Mouse (Mus musculus): ENCODE results near the gene Marveld3. TPM values are rescaled to one million over a fixed set of nuclear protein-coding genes. Genes with fewer than 3 reads are reported as not detected.

Marveld3 gene
- under 1 TPM in 1 of 2 experiments, not detected in 1; 0.20 TPM for total RNA-seq (2021)

DNA sequence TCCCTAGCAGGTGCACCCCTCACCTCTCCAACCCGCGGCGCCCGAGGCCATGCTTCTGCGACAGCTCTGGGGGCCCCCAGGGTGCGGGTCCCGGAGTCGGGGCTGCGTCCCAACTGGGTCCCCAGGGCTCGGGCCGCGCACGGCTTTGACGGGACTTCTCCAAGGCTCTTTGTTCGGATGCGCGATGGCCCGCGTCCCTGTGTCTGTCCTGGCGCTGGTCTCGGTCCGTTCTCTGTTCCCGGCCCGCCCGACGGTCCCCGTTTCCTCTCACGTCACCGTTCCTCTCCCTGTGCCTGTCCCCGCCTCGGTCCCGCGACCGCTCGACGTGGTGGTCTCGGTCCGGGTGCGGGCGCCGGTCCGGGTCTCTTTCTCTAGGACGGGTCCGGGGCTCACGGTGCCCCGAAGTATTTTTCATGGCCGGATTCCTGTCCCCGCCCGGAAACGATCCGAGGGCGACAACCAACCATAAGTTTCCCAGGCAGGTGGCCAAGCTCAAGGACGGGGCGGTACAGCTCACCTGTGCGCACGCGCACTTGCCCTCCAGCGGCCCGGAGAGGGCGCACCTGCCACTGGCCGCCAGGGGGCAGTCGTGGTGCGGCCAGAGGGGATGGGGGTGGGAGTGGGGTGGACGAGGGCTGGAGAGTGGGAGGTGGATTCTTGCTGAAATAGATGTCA, at the start of gene Marveld3:
Marveld3 (minus strand) TSS at position 511 of the 675 bp plus-strand sequence.
- DNase-seq (ENCODE audit: low spot score) = no peak
- intact Hi-C loops (cut with DNase I) = no loop called here

DNA sequence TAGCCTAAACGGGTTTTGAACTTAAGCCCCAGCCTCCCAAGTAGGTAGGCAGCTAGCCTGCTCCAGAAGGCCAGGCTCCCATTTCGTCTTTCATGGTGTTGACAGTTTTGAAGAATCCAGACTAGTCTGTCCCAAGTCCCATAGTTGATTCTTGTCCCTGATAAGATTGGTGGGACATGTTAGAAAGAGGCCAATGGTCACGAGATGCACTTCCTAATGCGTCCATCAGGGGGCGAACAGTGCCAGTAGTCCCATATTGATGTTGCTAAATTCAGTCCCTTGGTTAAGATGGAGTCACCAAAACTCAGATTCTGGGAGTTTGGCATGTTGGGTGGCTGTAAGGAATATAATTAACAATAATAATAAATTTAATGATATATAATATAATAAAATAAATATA, 48.9 kb upstream of the Marveld3 start:
- DNase-seq (ENCODE audit: low spot score) = no peak
- intact Hi-C loops (cut with DNase I) = loop anchor here (1.0 kb wide), 1 partner anchor 60 kb away; no protein-coding TSS in a partner anchor

DNA sequence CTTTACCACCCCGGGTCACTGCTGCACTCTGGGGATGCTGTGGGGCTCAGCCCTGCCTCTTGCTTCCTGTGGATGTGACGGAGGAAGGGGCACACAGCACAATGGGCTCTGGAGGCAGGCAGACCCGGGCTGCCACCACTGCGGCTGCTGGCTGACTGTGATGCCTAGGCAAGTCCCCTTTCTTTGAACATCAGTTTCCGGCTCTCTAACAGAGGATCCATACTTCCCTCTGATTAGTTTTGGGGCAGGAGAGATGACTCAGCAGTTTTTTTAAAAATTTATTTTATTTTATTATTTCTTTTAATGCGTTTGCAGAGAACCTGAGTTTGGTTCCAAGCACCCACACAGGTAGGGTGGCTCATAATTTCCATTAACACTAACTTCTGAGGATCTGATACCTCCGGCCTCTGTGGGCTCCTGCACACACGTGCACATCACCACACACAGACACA, 47.0 kb upstream of the Marveld3 start:
- no peak for DNase-seq (ENCODE audit: low spot score)
- intact Hi-C loops (cut with DNase I) = no loop called here

DNA sequence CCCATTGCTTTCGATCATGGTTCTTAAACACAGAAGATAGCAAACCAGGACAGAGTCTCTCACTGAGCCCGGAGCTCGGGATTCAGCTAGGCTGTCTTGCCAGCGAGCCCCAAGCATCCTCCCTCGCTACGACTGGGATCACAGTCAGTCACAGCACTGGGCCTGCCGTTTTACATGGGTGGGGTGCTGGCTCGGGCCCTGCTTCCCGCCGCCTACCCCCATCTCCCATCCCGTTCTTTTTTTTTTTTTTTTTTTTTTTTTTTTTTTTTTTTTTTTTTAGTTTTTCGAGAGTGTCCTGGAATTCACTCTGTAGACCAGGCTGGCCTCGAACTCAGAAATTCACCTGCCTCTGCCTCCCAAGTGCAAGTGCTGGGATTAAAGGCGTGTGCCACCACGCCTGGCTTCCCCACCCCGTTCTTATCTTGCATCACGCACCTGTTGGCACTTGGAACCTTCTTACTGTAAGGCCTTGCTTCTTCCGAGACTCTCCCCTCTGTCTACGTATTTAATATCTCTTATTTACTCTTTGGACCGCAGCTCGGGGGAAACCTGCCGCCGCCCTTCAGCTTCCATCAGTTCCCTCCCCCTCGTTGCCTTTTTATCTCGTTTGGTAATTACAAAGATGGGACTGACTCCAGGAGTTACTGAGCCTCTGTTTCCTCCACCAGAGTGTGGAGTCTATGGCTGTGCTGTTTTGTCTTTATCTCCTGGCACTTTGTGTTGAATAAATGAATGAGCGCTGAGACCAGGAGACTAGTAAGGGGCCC, 46.4 kb upstream of the Marveld3 start:
- no peak for DNase-seq (ENCODE audit: low spot score)
- intact Hi-C loops (cut with DNase I) = no loop called here

DNA sequence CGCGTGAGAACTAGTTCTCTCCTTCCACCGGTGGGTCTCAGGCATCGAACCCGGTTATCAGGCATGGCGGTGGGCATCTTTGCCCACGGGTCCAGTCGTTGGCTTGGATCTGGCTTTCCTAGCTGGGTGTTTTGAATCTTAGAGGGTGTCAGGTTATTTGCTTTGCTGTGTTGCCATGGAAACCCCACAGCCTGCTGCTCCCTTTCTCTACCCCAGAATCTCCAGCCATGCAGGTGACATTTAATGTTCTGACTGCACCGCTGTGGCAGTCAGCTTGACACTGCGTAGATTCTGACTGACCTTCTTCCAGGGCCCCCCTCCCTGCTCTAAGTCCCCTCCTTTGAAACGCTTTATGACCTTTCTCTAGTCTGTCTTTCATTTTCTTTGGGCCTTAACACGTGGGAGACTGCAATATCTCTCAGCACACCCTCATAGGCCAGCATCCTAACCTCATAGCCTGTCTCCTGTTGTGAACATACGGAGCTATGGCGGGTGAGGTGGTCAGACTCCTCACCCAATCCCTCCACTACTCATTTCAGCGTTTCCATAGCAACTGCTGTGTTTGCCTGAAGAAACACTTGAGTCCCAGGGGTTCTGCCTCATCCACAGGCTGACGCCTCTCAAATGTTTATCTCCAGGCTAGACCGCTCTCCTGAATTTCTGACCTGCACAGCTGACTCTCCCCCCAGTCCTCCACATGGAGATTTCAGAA, 44.5 kb upstream of the Marveld3 start:
- no peak for DNase-seq (ENCODE audit: low spot score)
- intact Hi-C loops (cut with DNase I) = no loop called here

DNA sequence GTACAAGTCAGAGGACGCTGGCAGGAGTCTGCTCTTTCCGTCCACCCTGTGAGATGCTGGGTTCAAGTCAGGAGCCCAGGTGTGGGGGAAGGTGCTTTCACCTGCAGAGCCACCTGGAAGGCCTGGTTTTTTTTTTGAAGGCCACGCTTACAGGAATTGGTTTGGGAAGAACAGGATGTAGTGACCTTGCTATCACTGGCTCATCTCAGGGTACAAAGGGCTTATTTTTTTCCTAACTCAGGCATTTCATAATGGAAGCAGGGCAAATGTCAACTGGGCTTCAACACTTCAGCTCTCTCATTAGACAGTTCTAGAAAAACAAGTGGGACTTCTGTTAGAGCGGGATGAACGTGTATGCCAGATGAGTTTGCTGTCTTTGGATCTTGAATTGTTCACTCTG, 42.3 kb upstream of the Marveld3 start:
- intact Hi-C loops (cut with DNase I) = no loop called here
- DNase-seq (ENCODE audit: low spot score) = no peak

DNA sequence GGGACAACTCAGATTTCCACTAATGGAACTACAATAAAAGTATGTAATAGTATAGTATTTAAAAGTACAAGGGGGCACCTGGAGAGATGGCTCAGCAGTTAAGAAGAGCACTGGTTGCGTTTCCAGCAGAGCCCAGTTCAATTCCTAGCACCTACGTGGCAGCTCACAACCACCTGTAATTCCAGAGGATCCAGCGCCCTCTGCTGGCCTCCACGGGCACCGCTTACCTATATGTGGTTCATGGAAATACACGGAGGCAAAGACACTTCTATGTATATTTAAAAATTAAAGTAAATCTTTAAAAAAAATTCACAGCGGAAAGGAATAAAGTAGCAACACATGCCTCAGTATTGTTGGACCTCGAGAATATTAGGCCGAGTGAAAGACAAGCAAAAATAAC, 41.0 kb upstream of the Marveld3 start:
- DNase-seq (ENCODE audit: low spot score) = no peak
- intact Hi-C loops (cut with DNase I) = no loop called here

DNA sequence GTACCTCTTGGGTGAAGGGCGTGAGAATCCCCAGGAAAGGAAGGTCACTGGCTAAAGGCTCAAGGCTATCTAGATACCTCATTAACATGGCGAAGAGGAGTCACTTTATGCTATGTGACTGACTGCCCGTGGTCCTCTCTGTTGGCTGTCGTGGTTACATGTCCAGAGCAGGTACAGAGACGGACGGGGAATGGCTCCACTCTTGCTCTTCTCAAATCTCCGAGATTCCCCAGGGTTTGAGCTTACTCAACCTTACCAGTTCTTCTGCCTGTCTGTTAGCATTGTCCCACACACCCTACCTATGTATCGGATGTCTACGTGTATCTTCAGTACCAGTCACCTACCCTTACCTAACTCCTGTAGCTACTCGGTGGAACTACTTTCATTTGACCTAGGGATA, 38.0 kb upstream of the Marveld3 start:
- intact Hi-C loops (cut with DNase I) = no loop called here
- DNase-seq (ENCODE audit: low spot score) = no peak

DNA sequence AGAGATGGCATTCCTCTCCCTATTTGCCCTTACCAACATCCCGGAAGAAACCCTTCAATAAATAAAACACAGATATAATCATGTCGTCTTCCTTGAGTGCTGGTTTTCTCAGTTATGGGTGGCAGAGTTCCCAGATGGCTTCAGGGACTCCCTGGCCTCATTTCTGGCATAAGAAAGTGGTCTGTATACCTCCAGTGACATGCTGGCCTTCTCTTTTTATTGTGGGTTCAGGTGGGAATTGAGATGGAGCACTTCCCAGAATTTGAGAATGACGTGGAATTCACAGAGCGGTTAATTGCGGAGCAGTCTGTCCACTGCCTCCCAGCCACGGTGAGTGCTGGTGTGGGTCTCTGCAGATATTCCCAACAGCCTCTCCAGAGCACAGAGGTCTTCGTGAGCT, 36.1 kb upstream of the Marveld3 start:
- DNase-seq (ENCODE audit: low spot score) = no peak
- intact Hi-C loops (cut with DNase I) = no loop called here

DNA sequence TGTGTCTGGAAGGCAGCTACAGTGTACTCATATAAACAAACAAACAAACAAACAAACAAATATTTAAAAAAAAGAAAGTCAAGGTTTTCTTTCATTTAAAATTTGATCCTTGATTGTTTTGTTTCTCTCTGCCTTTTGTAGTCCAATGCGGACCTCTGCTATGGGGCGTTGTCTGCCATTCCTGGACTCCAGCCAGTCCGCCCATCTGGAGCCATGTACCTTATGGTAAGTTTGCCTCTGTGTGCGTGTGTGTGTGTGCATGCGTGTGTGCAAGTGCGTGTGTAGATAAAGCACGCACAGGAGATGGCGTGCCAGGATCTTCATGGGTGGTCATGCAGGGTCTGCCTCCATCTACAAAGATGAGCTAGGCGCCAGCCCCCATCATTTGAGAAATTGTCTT, 35.4 kb upstream of the Marveld3 start:
- intact Hi-C loops (cut with DNase I) = no loop called here
- no peak for DNase-seq (ENCODE audit: low spot score)

DNA sequence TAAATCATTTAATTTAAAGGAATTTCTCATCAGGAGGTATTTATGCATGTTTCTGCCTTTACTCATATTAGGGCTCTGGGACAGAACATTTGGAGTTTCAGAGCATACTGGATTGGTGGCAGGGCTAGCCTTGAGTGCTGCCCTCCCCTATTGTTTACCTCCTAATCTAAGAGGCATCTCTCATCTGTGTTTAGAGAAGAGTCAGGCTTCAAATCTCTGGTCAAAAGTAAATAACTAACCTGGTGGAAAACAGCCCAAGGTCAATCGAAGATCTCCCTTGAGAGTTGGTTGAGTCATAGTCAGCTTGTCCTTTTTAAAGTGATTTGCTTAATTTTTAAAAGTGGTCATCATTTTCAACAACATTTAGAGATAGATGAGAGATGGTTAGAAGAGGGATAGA, 30.9 kb upstream of the Marveld3 start:
- intact Hi-C loops (cut with DNase I) = no loop called here
- no peak for DNase-seq (ENCODE audit: low spot score)

DNA sequence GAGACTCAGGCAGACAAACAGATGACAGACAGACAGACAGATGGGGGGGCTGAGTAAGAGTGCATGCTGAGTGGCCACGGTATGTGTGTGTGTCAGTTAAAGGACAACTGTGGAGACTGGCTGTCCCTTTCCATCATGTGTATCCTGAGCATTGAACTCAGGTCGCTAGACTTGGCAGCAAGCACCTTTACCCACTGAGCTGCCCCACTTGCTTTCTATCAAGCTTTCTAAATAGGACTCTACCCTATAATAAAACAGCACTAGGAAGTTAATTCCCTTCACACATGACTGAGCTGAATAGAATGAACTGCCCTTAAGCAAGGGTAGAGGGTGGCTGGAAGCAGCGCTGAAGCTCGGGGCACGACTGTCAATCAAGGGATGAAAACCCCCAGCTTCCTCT, 30.2 kb upstream of the Marveld3 start:
- intact Hi-C loops (cut with DNase I) = no loop called here

DNA sequence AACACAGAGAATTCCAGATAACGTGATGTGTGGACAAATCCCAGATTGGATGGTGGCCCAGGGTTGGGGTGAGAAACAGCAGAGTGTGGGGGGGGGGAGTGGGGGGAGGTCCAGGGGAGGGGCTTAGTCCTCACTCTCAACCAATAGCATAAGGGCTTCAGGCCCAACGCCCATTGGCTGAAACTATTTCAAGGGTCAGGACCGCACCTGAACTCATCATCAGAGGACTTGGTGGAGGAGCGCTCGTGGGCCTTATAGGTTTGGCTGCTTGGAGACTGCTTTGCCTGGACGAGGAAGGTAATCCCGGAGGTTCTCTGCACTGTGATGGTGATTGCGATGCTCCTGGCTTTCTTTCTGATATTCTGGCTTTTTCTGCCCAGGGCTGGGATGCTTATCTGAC, 28.2 kb upstream of the Marveld3 start, which contains the start of gene Tat:
Tat (plus strand) TSS at position 214 of the 400 bp plus-strand sequence.
- intact Hi-C loops (cut with DNase I) = no loop called here
- no peak for DNase-seq (ENCODE audit: low spot score)

More for the DNA sequence above, 30.2 kb upstream of the Marveld3 start:
- no peak for DNase-seq (ENCODE audit: low spot score)

DNA sequence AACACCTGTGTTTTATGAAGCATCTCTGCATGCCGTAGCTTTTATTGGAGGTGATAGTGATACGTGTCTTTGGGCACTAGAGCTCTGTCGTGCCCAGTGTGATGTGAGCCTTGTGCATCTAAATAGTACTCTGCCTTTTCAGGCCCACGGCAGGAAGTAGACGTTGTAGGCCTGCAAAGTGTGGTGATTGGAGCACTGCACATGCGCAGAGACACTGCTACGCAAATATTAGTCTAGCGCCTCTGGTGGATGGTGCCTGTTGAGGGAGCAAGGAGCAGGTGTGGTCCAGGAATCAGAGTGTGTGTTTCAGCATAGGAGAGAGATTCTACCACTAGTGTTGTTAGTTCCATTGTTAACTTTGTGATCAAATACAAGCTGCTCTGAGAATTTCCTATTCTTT, 27.1 kb upstream of the Marveld3 start:
- intact Hi-C loops (cut with DNase I) = no loop called here
- DNase-seq (ENCODE audit: low spot score) = no peak

DNA sequence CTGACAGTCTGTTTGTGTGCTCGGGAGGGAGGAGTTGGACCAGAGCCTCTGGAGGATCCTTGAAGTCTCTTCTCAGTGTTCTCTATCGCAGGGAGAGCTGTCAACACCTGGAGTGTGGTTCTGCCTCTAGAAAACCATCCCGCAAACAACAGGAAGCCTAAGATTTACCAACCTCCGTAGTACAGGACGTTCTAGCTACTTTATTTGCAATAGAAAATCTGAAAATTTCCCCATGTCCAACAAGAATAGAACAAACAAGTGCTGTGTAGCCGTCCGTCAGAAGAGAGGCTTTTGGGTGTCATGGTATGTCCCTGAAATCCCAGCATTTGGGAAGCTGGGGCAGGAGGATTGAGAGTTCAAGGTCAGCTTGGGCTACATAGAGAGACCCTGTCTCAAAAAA, 25.8 kb upstream of the Marveld3 start:
- intact Hi-C loops (cut with DNase I) = no loop called here
- no peak for DNase-seq (ENCODE audit: low spot score)

DNA sequence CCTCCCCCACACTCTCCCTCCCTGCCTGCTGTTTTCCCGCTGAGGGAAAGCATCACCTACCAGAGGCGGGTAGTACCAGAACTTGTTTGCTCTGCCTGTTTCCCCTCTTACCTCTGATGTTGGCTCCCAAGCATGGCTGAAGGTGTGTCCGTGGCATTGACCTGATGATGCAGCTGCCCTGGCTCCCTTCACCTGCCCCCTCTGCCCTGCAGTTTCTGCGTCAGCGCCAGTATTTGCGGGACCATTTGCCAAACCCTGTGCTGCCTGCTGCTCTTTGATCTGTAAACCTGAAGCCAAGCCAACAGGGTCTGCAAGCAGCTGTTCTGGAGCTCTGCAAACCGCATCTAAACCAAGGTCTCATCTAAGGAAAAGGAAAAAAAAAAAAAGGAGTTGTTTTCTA, 24.4 kb upstream of the Marveld3 start:
- no peak for DNase-seq (ENCODE audit: low spot score)
- intact Hi-C loops (cut with DNase I) = no loop called here

DNA sequence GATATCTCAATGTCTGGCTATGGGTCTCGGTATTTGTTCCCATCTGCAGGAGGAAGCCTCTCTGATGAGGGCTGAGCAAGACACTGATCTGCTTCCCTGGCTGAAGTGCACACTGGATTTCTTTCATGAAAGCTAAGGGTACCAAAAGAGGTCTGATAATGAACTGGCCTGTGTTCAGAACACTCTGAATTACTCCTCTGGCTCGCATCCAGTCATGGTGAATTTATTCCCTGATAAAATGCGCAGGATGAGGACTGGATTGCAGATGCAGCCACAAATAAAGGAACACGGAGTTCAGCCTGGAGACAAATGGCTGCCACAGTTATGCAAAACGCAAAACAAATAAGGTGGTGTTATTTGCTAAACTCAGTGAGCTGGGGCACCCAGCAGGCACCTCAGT, 21.9 kb upstream of the Marveld3 start:
- DNase-seq (ENCODE audit: low spot score) = no peak
- intact Hi-C loops (cut with DNase I) = no loop called here

DNA sequence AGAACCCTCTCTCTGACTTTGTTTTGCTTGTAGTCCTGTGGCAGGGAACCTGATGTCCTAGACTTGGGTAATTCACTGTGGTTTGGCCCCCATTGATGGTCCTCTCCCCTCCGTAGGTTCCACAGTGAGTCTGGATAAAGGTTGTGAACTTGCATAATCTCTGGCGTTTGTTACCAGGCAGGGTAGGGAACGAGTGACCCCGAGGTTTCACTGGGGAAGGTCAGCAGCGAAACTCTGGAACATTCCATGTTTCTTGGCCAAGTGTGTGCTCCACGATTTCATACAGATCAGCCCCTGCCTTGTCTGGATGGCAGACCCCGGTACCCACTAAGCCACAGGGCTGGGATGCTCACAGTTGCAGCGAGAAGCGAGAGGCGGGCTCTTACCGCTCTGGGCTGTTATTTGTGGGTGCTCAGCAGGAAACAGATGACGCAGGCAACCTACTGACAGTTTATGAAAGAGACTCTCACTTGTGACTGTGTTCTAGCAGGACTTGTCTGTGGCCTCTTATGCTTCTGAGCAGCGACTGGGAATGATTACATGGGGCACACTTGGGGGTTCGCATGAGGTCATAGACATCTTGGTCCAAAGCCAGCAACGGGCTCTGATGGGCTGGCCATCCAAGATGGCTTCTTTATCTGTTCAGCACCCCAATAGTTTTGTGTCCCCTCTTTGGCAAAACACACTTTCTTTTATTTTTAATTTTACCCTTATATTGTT, 20.5 kb upstream of the Marveld3 start:
- DNase-seq (ENCODE audit: low spot score) = no peak
- intact Hi-C loops (cut with DNase I) = no loop called here

DNA sequence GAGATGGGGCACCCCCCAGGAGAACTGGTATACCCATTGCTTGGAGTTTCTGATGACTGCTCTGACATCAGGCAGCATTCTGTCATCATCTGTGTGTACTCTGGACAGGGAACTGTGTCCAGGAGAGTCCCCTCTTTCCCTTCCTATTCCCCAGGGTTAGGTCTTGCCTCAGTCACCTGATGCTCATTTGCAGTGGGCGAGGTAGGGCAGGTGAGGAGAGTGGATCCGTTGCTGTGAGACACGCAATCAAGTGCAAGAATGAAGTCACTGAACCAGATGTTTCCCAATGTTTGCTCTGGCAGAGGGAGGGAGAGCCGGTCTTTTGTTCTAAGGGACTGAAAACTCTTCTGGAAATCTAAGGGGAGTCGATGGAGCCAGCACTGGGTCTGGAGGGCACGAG, 17.3 kb upstream of the Marveld3 start:
- intact Hi-C loops (cut with DNase I) = no loop called here

DNA sequence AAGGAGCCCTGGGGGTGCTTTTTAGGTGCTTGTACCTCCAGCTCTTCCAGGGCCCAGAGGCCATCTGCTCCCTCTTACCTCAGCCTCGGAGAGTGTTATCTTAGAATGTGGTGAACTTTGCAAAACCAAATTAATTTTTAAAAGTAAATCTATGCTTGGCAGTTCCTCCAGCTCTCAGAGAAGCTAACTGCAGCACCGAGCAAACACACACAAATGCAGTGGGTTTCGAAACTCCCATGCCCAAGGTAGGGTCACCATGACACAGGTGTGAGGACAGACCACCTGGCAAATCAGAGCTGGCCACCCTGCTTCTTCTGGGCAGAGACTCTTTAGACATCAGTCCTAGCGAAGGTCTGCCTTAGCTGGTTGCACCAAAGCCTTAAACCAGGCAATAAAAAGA, 10.9 kb upstream of the Marveld3 start:
- intact Hi-C loops (cut with DNase I) = no loop called here
- DNase-seq (ENCODE audit: low spot score) = no peak

More for the DNA sequence above, 17.3 kb upstream of the Marveld3 start:
- no peak for DNase-seq (ENCODE audit: low spot score)

Measured in heart, postnatal 25 days (tissue).